Mouse (Mus musculus): ENCODE results near the gene C2cd3.

DNA sequence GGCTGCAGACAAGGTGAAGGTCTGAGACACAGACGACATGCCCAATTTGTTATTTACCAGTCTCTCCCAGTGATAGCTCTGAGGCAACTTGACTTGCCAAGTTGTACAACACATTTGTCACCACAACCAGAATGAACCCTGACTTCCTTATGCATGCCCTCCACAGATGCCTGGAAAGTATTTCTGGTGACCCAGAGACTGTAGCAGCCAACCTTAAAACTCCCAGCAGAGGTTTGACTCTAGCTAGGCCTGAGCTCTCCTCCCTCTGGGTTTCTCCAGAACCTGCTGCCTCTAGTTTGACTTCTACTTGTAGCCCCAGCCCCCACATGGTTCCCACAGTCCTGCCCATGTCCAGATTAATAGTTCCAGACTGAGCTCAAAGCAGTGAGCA, 99.4 kb downstream of the C2cd3 start:
- TF ChIP-seq CTCF (IDR thresholded peaks at IDR 0.05) = no peak
- no peak for TF ChIP-seq EP300 (IDR thresholded peaks at IDR 0.05; ENCODE audit: insufficient read depth, low read depth, low read length)
